8 mouse cellular contexts compared by ENCODE assay signal in the genomic region with DNA sequence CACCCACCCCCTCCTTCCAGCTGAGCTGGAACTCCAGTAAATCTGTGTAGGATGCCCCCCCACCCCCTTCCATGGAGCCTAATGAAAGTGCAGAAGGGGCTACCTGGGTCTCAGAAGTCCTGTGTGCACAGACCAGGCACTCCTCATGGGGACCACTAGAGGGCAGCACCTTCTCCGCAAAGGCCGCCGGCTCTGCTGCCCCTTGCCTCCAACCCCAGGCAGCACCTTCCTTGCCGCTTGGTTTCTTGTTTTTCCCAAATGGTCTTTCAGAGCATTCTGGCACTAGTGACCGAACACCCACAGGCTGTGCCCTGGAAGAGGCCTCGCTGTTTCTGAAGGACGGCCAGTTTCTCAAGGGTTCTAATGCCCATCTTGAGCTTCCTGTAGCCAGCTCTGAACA. TPM values are rescaled to one million over a fixed set of nuclear protein-coding genes. Genes with fewer than 3 reads are reported as not detected.
DNase-seq lines count a peak whose midpoint lies in the region; ATAC-seq and TF ChIP-seq lines count a peak whose summit lies in the region.

No protein-coding gene starts in this region.

- TF ChIP-seq CTCF in thymus, adult 2 months (IDR thresholded peaks at IDR 0.05; ENCODE audit: borderline replicate concordance, control insufficient read depth, extremely low read depth, insufficient read depth, low read length, poor library complexity), result peak; percentile 92
- peak; percentile 93 for TF ChIP-seq CTCF in bone marrow macrophage, adult 2 months (IDR thresholded peaks at IDR 0.05; ENCODE audit: low read depth, low read length)
- TF ChIP-seq CTCF in embryonic fibroblast, embryonic 13.5 days (IDR thresholded peaks at IDR 0.05; ENCODE audit: borderline replicate concordance, insufficient read depth, low read length), result peak; percentile 89

- H3K9ac ChIP-seq in hindbrain, embryonic 14.5 days, result no peak overlapping the region
- no peak overlapping the region for H3K9ac ChIP-seq in limb, embryonic 14.5 days (ENCODE audit: low read depth, low read length, severe bottlenecking)

- no peaks in the 10 kb centered on the region for H3K27me3 ChIP-seq in thymus, adult 2 months (ENCODE audit: control insufficient read depth, insufficient read depth, low read length)
- no peaks in the 10 kb centered on the region for H3K27me3 ChIP-seq in hindbrain, embryonic 14.5 days (ENCODE audit: control insufficient read depth, insufficient read depth, low read length)
- H3K27me3 ChIP-seq in limb, embryonic 14.5 days (ENCODE audit: control insufficient read depth, insufficient read depth, low read length), result no peaks in the 10 kb centered on the region

- no peak overlapping the region for H3K27ac ChIP-seq in thymus, adult 2 months (ENCODE audit: control insufficient read depth, insufficient read depth, low read length)
- no peak overlapping the region for H3K27ac ChIP-seq in bone marrow macrophage, adult 2 months (ENCODE audit: insufficient read depth, low read depth, low read length)
- H3K27ac ChIP-seq in embryonic fibroblast, embryonic 13.5 days (ENCODE audit: insufficient read depth, low read length), result no peak overlapping the region
- no peak overlapping the region for H3K27ac ChIP-seq in hindbrain, embryonic 14.5 days
- no peak overlapping the region for H3K27ac ChIP-seq in limb, embryonic 14.5 days (replicated peaks; ENCODE audit: low read depth, low read length)

- H3K4me1 ChIP-seq in thymus, adult 2 months (replicated peaks; ENCODE audit: control insufficient read depth, insufficient read depth, low read length), result no peaks in the 10 kb centered on the region
- no peaks in the 10 kb centered on the region for H3K4me1 ChIP-seq in bone marrow macrophage, adult 2 months (ENCODE audit: control insufficient read depth, insufficient read depth, low read length)
- no peaks in the 10 kb centered on the region for H3K4me1 ChIP-seq in embryonic fibroblast, embryonic 13.5 days (ENCODE audit: control insufficient read depth, insufficient read depth, low read length)
- no peaks in the 10 kb centered on the region for H3K4me1 ChIP-seq in hindbrain, embryonic 14.5 days (replicated peaks; ENCODE audit: control insufficient read depth, insufficient read depth, low read length)
- H3K4me1 ChIP-seq in limb, embryonic 14.5 days (ENCODE audit: control insufficient read depth, insufficient read depth, low read length), result no peaks in the 10 kb centered on the region; the same call in 1 of the 2 replicates

- DNase-seq in thymus, adult 2 months, result peak; percentile 27
- DNase-seq in thymus, adult 18-20 months, result no peak
- peak; percentile 64 for DNase-seq in hindbrain, embryonic 14.5 days (ENCODE audit: low spot score)
- peak; percentile 35 for DNase-seq in limb, embryonic 14.5 days (ENCODE audit: low spot score)
- DNase-seq in thymus, postnatal 36 days, result peak; percentile 16 to 29

- H3K36me3 ChIP-seq in thymus, adult 2 months (ENCODE audit: control insufficient read depth, insufficient read depth, low read length), result no peaks in the 10 kb centered on the region
- H3K36me3 ChIP-seq in hindbrain, embryonic 14.5 days (replicated peaks; ENCODE audit: control insufficient read depth, insufficient read depth), result no peaks in the 10 kb centered on the region
- no peaks in the 10 kb centered on the region for H3K36me3 ChIP-seq in limb, embryonic 14.5 days (ENCODE audit: control insufficient read depth, insufficient read depth, low read length)

- no peak for ATAC-seq in hindbrain, embryonic 14.5 days (ENCODE audit: low FRiP score)
- ATAC-seq in limb, embryonic 14.5 days (ENCODE audit: low FRiP score, low read depth), result peak; percentile 60; the same call in 1 of the 2 replicates
- ATAC-seq in monocyte, adult 5-6 weeks (replicated peaks; ENCODE audit: insufficient number of reproducible peaks, low FRiP score, low TSS enrichment, poor library complexity, severe bottlenecking), result peak; percentile 76; the same call in 1 of the 2 replicates

- 6% methylated on average over 7 of the region's 7 CpGs for WGBS in thymus, adult 2 months
- WGBS in hindbrain, embryonic 14.5 days, result 7% methylated on average over 7 of the region's 7 CpGs
- 3% methylated on average over 7 of the region's 7 CpGs for WGBS in limb, embryonic 14.5 days

- TF ChIP-seq POLR2A in thymus, adult 2 months (IDR thresholded peaks at IDR 0.05; ENCODE audit: control insufficient read depth, extremely low read depth, insufficient read depth, low read length, poor library complexity), result no peak
- no peak for TF ChIP-seq POLR2A in bone marrow macrophage, adult 2 months (IDR thresholded peaks at IDR 0.05; ENCODE audit: borderline replicate concordance, low read depth, low read length)
- no peak for TF ChIP-seq POLR2A in embryonic fibroblast, embryonic 13.5 days (IDR thresholded peaks at IDR 0.05; ENCODE audit: low read depth, low read length)
- TF ChIP-seq POLR2A in limb, embryonic 14.5 days (IDR thresholded peaks at IDR 0.05; ENCODE audit: borderline replicate concordance, extremely low read depth, insufficient read depth, insufficient read length), result no peak

- H3K4me3 ChIP-seq in thymus, adult 2 months (ENCODE audit: control insufficient read depth, insufficient read depth, low read length), result no peak overlapping the region
- H3K4me3 ChIP-seq in bone marrow macrophage, adult 2 months (ENCODE audit: insufficient read depth, low read length), result no peak overlapping the region
- no peak overlapping the region for H3K4me3 ChIP-seq in embryonic fibroblast, embryonic 13.5 days (ENCODE audit: insufficient read depth, low read length)
- H3K4me3 ChIP-seq in hindbrain, embryonic 14.5 days (replicated peaks; ENCODE audit: low read length), result no peak overlapping the region
- no peak overlapping the region for H3K4me3 ChIP-seq in limb, embryonic 14.5 days (replicated peaks; ENCODE audit: low read length)

- 0 out of 2 replicates have a peak overlapping the region, but pooled peaks have one; percentile 15 for H3K4me2 ChIP-seq in hindbrain, embryonic 14.5 days (replicated peaks)
- peak overlapping the region; percentile 32 for H3K4me2 ChIP-seq in limb, embryonic 14.5 days (replicated peaks; ENCODE audit: low read depth, low read length, severe bottlenecking)

- H3K9me3 ChIP-seq in hindbrain, embryonic 14.5 days (ENCODE audit: control insufficient read depth, low read length), result no peaks in the 10 kb centered on the region
- H3K9me3 ChIP-seq in limb, embryonic 14.5 days (ENCODE audit: control insufficient read depth, low read length), result no peaks in the 10 kb centered on the region

RNA-seq across cellular contexts. Expression of a gene that starts 24.6 kb away (rescaled TPM):
- 0.31 and 0.40 TPM in 2 replicates for polyA plus RNA-seq in thymus, adult 2 months (2012; rRNA removed)
- polyA plus RNA-seq in bone marrow macrophage, adult 2 months (2012; ENCODE audit: insufficient read depth, insufficient read length, missing spikeins), result not detected in 2 replicates
- polyA plus RNA-seq in embryonic fibroblast, embryonic 13.5 days (2011; ENCODE audit: insufficient read length, low read depth, missing spikeins), result 2.7 and 7.0 TPM in 2 replicates
- not detected in 2 replicates for polyA plus RNA-seq in hindbrain, embryonic 14.5 days (2014; fragmentation: Nextera tagmentation; extraction: Ambion mirVana)
- 0.14 and 0.26 TPM in 2 replicates for polyA plus RNA-seq in limb, embryonic 14.5 days (2012; rRNA removed)
- polyA plus RNA-seq in limb, embryonic 14.5 days (2014; fragmentation: Nextera tagmentation; extraction: Ambion mirVana), result 0.14 TPM in 1 of 2 replicates, not detected in the other
- not detected in 3 replicates for total RNA-seq in monocyte, adult 5-6 weeks (2017)

RNA-seq across cellular contexts. Expression of a gene that starts 27.8 kb away (rescaled TPM):
- 0.05 TPM in 1 of 2 replicates, not detected in the other for polyA plus RNA-seq in thymus, adult 2 months (2012; rRNA removed)
- polyA plus RNA-seq in bone marrow macrophage, adult 2 months (2012; ENCODE audit: insufficient read depth, insufficient read length, missing spikeins), result not detected in 2 replicates
- not detected in 2 replicates for polyA plus RNA-seq in embryonic fibroblast, embryonic 13.5 days (2011; ENCODE audit: insufficient read length, low read depth, missing spikeins)
- not detected in 2 replicates for polyA plus RNA-seq in hindbrain, embryonic 14.5 days (2014; fragmentation: Nextera tagmentation; extraction: Ambion mirVana)
- polyA plus RNA-seq in limb, embryonic 14.5 days (2012; rRNA removed), result not detected in 2 replicates
- not detected in 2 replicates for polyA plus RNA-seq in limb, embryonic 14.5 days (2014; fragmentation: Nextera tagmentation; extraction: Ambion mirVana)
- total RNA-seq in monocyte, adult 5-6 weeks (2017), result not detected in 3 replicates

RNA-seq across cellular contexts. Expression of a gene that starts 57.5 kb away (rescaled TPM):
- 1.2 and 2.1 TPM in 2 replicates for polyA plus RNA-seq in thymus, adult 2 months (2012; rRNA removed)
- 0.43 TPM in 1 of 2 replicates, not detected in the other for polyA plus RNA-seq in bone marrow macrophage, adult 2 months (2012; ENCODE audit: insufficient read depth, insufficient read length, missing spikeins)
- 0.83 TPM in 1 of 2 replicates, not detected in the other for polyA plus RNA-seq in embryonic fibroblast, embryonic 13.5 days (2011; ENCODE audit: insufficient read length, low read depth, missing spikeins)
- polyA plus RNA-seq in hindbrain, embryonic 14.5 days (2014; fragmentation: Nextera tagmentation; extraction: Ambion mirVana), result 2.4 and 2.8 TPM in 2 replicates
- polyA plus RNA-seq in limb, embryonic 14.5 days (2012; rRNA removed), result 2.2 and 3.5 TPM in 2 replicates
- 1.5 and 2.6 TPM in 2 replicates for polyA plus RNA-seq in limb, embryonic 14.5 days (2014; fragmentation: Nextera tagmentation; extraction: Ambion mirVana)
- total RNA-seq in monocyte, adult 5-6 weeks (2017), result 0.10 TPM in 1 of 3 replicates, not detected in the others

RNA-seq across cellular contexts. Expression of a gene that starts 60.0 kb away (rescaled TPM):
- 296 and 344 TPM in 2 replicates for polyA plus RNA-seq in thymus, adult 2 months (2012; rRNA removed)
- polyA plus RNA-seq in bone marrow macrophage, adult 2 months (2012; ENCODE audit: insufficient read depth, insufficient read length, missing spikeins), result 331 and 370 TPM in 2 replicates
- 672 and 858 TPM in 2 replicates for polyA plus RNA-seq in embryonic fibroblast, embryonic 13.5 days (2011; ENCODE audit: insufficient read length, low read depth, missing spikeins)
- 955 and 1,038 TPM in 2 replicates for polyA plus RNA-seq in hindbrain, embryonic 14.5 days (2014; fragmentation: Nextera tagmentation; extraction: Ambion mirVana)
- polyA plus RNA-seq in limb, embryonic 14.5 days (2012; rRNA removed), result 675 and 907 TPM in 2 replicates
- polyA plus RNA-seq in limb, embryonic 14.5 days (2014; fragmentation: Nextera tagmentation; extraction: Ambion mirVana), result 1,291 and 1,302 TPM in 2 replicates
- 240 to 351 TPM (median 288 TPM) in 3 replicates for total RNA-seq in monocyte, adult 5-6 weeks (2017)

Comparison
In these comparisons a context has a peak if more than half of its experiments do, and no peak if none do; other contexts are left out.
1. DNase-seq: peak in thymus, adult 2 months (single experiment), hindbrain, embryonic 14.5 days (single experiment), limb, embryonic 14.5 days (single experiment) and thymus, postnatal 36 days (2 of 2); none in thymus, adult 18-20 months (0 of 2).
2. Peak in every context shown above with its lines, with median percentiles within 50 percentile points of each other: CTCF ChIP-seq.